Mouse (Mus musculus): ENCODE measurements around the gene Gadd45b. TPM values are rescaled to one million over a fixed set of nuclear protein-coding genes. Genes with fewer than 3 reads are reported as not detected.

The Gadd45b gene
- polyA plus RNA-seq, 1 experiment from 2014 or later: 34.8 TPM

GRCm38 (mm10) chr10:80937646-80938045 lies 7.8 kb downstream of the Gadd45b start:
- Histone ChIP-seq H3K27ac (ENCODE audit: low read length) (peak overlapping the region; percentile 91), H3K4me1 (ENCODE audit: control insufficient read depth, insufficient read depth, low read length) (peaks cover 77% of the 10 kb centered on the region), H3K36me3 (ENCODE audit: control insufficient read depth, insufficient read depth, low read length) (no peaks in the 10 kb centered on the region), H3K27me3 (ENCODE audit: control insufficient read depth, insufficient read depth, low read length) (no peaks in the 10 kb centered on the region), H3K4me2 (ENCODE audit: low read depth, low read length) (peak overlapping the region; percentile 67), H3K4me3 (replicated peaks; ENCODE audit: low read length) (no peak overlapping the region), H3K9me3 (replicated peaks; ENCODE audit: control insufficient read depth, low read length) (no peaks in the 10 kb centered on the region), H3K9ac (ENCODE audit: low read length) (peak overlapping the region; percentile 65; the same call in 1 of the 2 replicates)
- 31% methylated on average over 8 of the region's 8 CpGs for WGBS
- ATAC-seq (ENCODE audit: insufficient read depth, low FRiP score): peak; percentile 34; the same call in 1 of the 2 replicates

- peak; percentile 15; the same call in 1 of the 2 replicates for ATAC-seq (ENCODE audit: insufficient read depth, low FRiP score)
- Histone ChIP-seq H3K9me3 (replicated peaks; ENCODE audit: control insufficient read depth, low read length) (no peaks in the 10 kb centered on the region), H3K36me3 (ENCODE audit: control insufficient read depth, insufficient read depth, low read length) (no peaks in the 10 kb centered on the region), H3K27ac (ENCODE audit: low read length) (peak overlapping the region; percentile 91), H3K4me2 (ENCODE audit: low read depth, low read length) (peak overlapping the region; percentile 71), H3K4me1 (ENCODE audit: control insufficient read depth, insufficient read depth, low read length) (peaks cover 67% of the 10 kb centered on the region), H3K27me3 (ENCODE audit: control insufficient read depth, insufficient read depth, low read length) (no peaks in the 10 kb centered on the region), H3K9ac (ENCODE audit: low read length) (peak overlapping the region; percentile 65), H3K4me3 (replicated peaks; ENCODE audit: low read length) (peak overlapping the region; percentile 40)
- 14% methylated on average over 15 of the region's 15 CpGs for WGBS
These were observed 9.1 kb downstream of the Gadd45b start for GRCm38 (mm10) chr10:80938831-80939550.

- Histone ChIP-seq H3K9me3 (replicated peaks; ENCODE audit: control insufficient read depth, low read length) (no peaks in the 10 kb centered on the region), H3K27me3 (ENCODE audit: control insufficient read depth, insufficient read depth, low read length) (no peaks in the 10 kb centered on the region), H3K4me3 (replicated peaks; ENCODE audit: low read length) (peak overlapping the region; percentile 40), H3K4me2 (ENCODE audit: low read depth, low read length) (peak overlapping the region; percentile 71), H3K4me1 (ENCODE audit: control insufficient read depth, insufficient read depth, low read length) (peaks cover 63% of the 10 kb centered on the region), H3K9ac (ENCODE audit: low read length) (peak overlapping the region; percentile 65), H3K36me3 (ENCODE audit: control insufficient read depth, insufficient read depth, low read length) (no peaks in the 10 kb centered on the region), H3K27ac (ENCODE audit: low read length) (peak overlapping the region; percentile 91)
- WGBS: 3% methylated on average over 28 of the region's 28 CpGs
- peak; percentile 59; the same call in 1 of the 2 replicates for ATAC-seq (ENCODE audit: insufficient read depth, low FRiP score)
These were observed 9.8 kb downstream of the Gadd45b start for GRCm38 (mm10) chr10:80939671-80940070.

DNA sequence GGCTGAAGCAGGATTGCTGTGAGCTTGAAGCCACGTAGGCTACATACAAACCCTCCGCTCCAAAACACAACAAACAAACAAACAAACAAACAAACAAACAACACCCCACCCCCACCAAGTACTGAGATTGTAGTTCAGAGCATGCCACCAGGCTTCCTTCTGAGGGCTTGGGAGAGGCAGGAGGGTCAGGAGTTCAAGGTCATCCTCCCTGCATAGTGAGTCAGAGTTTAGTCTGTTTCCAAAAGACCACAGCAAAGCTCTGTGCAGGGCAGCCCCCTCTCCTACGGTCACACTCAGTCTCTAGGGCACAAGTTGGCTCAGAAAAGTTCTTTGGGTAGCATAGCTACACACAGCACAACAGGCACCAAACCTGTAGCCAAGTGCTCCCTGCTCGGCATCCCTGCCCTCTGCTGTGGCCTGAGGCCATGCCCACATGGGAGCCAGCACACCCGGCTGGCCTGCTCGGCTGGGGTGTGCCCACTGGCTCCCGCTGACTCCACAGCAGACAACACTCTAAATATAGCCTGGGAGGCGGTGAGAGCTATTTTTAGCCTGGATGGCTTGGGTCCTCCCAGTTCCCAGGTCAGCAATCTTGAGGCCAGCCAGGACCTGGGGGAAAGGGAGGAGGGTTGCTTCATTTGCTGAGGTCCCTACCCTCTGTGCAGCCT lies 10.6 kb downstream of the Gadd45b start:
- H3K27ac ChIP-seq (ENCODE audit: low read length): peak overlapping the region; percentile 91
- no peaks in the 10 kb centered on the region for H3K36me3 ChIP-seq (ENCODE audit: control insufficient read depth, insufficient read depth, low read length)
- peak overlapping the region; percentile 71 for H3K4me2 ChIP-seq (ENCODE audit: low read depth, low read length)
- peak overlapping the region; percentile 65 for H3K9ac ChIP-seq (ENCODE audit: low read length)
- H3K4me1 ChIP-seq (ENCODE audit: control insufficient read depth, insufficient read depth, low read length): peaks cover 59% of the 10 kb centered on the region
- peak overlapping the region; percentile 40 for H3K4me3 ChIP-seq (replicated peaks; ENCODE audit: low read length)
- no peaks in the 10 kb centered on the region for H3K9me3 ChIP-seq (replicated peaks; ENCODE audit: control insufficient read depth, low read length)
- ATAC-seq (ENCODE audit: insufficient read depth, low FRiP score): peak; percentile 48; the same call in 1 of the 2 replicates
- WGBS: 23% methylated on average over 8 of the region's 8 CpGs
- no peaks in the 10 kb centered on the region for H3K27me3 ChIP-seq (ENCODE audit: control insufficient read depth, insufficient read depth, low read length)

- ATAC-seq (ENCODE audit: insufficient read depth, low FRiP score): no peak
- no peaks in the 10 kb centered on the region for H3K9me3 ChIP-seq (replicated peaks; ENCODE audit: control insufficient read depth, low read length)
- no peak overlapping the region for H3K4me3 ChIP-seq (replicated peaks; ENCODE audit: low read length)
- H3K27ac ChIP-seq (ENCODE audit: low read length): peak overlapping the region; percentile 91
- H3K27me3 ChIP-seq (ENCODE audit: control insufficient read depth, insufficient read depth, low read length): no peaks in the 10 kb centered on the region
- H3K4me2 ChIP-seq (ENCODE audit: low read depth, low read length): peak overlapping the region; percentile 71
- peaks cover 54% of the 10 kb centered on the region for H3K4me1 ChIP-seq (ENCODE audit: control insufficient read depth, insufficient read depth, low read length)
- H3K36me3 ChIP-seq (ENCODE audit: control insufficient read depth, insufficient read depth, low read length): no peaks in the 10 kb centered on the region
- 8% methylated on average over 2 of the region's 2 CpGs for WGBS
- H3K9ac ChIP-seq (ENCODE audit: low read length): peak overlapping the region; percentile 65
These were observed 11.1 kb downstream of the Gadd45b start for GRCm38 (mm10) chr10:80940988-80941347.

- no peak overlapping the region for H3K4me2 ChIP-seq (ENCODE audit: low read depth, low read length)
- H3K4me3 ChIP-seq (replicated peaks; ENCODE audit: low read length): no peak overlapping the region
- H3K4me1 ChIP-seq (ENCODE audit: control insufficient read depth, insufficient read depth, low read length): peaks cover 50% of the 10 kb centered on the region
- WGBS: 61% methylated on average over 8 of the region's 8 CpGs
- H3K9ac ChIP-seq (ENCODE audit: low read length): no peak overlapping the region
- no peaks in the 10 kb centered on the region for H3K36me3 ChIP-seq (ENCODE audit: control insufficient read depth, insufficient read depth, low read length)
- no peaks in the 10 kb centered on the region for H3K27me3 ChIP-seq (ENCODE audit: control insufficient read depth, insufficient read depth, low read length)
- ATAC-seq (ENCODE audit: insufficient read depth, low FRiP score): no peak
- no peak overlapping the region for H3K27ac ChIP-seq (ENCODE audit: low read length)
- H3K9me3 ChIP-seq (replicated peaks; ENCODE audit: control insufficient read depth, low read length): no peaks in the 10 kb centered on the region
These were observed 13.0 kb downstream of the Gadd45b start for GRCm38 (mm10) chr10:80942919-80943318.

DNA sequence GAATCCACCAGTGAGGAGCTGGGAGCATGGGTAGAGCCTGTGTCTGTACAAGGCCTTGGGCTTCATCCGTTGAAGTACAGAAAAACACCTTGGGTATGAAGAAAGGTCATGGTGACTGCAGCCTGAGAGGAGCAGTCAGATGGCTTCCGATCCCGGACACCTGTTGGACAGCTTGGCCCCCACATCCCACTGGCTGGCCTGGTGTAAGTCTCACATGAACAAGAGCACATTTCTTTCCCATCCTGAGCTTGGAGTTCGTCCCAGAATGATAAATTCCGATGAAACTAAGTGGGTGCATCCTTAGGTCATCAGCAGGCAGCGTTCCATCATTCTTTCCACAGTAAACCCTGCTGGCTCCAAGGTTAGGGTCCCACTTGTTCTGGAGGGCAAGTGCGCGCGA lies 13.8 kb downstream of the Gadd45b start:
- Histone ChIP-seq H3K27me3 (ENCODE audit: control insufficient read depth, insufficient read depth, low read length) (no peaks in the 10 kb centered on the region), H3K9me3 (replicated peaks; ENCODE audit: control insufficient read depth, low read length) (no peaks in the 10 kb centered on the region), H3K27ac (ENCODE audit: low read length) (0 out of 2 replicates have a peak overlapping the region, but pooled peaks have one; percentile 11), H3K9ac (ENCODE audit: low read length) (no peak overlapping the region), H3K4me2 (ENCODE audit: low read depth, low read length) (no peak overlapping the region), H3K4me1 (ENCODE audit: control insufficient read depth, insufficient read depth, low read length) (peaks cover 48% of the 10 kb centered on the region), H3K36me3 (ENCODE audit: control insufficient read depth, insufficient read depth, low read length) (no peaks in the 10 kb centered on the region), H3K4me3 (replicated peaks; ENCODE audit: low read length) (no peak overlapping the region)
- 46% methylated on average over 9 of the region's 9 CpGs for whole genome bisulfite sequencing
- no peak for ATAC-seq (ENCODE audit: insufficient read depth, low FRiP score)

DNA sequence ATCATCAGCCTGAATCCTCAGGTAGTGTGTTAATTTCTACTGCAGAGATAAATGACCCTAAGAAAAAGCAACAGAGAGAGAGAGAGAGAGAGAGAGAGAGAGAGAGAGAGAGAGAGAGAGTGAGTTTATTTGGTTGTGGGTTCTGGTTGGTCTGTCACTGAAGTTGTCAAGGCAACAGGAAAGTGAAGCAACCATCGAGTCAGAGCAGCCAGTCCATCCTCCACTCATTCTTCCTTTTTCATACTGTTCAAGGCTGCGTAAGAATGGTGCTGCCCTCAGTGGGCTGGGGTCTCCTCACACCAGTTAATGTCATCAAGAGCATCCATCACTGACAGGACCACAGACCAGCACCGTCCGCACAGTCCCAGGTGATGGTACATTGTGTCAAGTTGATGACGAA lies 14.4 kb downstream of the Gadd45b start:
- Histone ChIP-seq H3K27me3 (ENCODE audit: control insufficient read depth, insufficient read depth, low read length) (no peaks in the 10 kb centered on the region), H3K4me2 (ENCODE audit: low read depth, low read length) (no peak overlapping the region), H3K4me3 (replicated peaks; ENCODE audit: low read length) (no peak overlapping the region), H3K9ac (ENCODE audit: low read length) (no peak overlapping the region), H3K4me1 (ENCODE audit: control insufficient read depth, insufficient read depth, low read length) (peaks cover 47% of the 10 kb centered on the region), H3K9me3 (replicated peaks; ENCODE audit: control insufficient read depth, low read length) (no peaks in the 10 kb centered on the region), H3K27ac (ENCODE audit: low read length) (no peak overlapping the region), H3K36me3 (ENCODE audit: control insufficient read depth, insufficient read depth, low read length) (no peaks in the 10 kb centered on the region)
- ATAC-seq (ENCODE audit: insufficient read depth, low FRiP score): no peak
- 72% methylated on average over 5 of the region's 5 CpGs for WGBS
